In the genomic region with DNA sequence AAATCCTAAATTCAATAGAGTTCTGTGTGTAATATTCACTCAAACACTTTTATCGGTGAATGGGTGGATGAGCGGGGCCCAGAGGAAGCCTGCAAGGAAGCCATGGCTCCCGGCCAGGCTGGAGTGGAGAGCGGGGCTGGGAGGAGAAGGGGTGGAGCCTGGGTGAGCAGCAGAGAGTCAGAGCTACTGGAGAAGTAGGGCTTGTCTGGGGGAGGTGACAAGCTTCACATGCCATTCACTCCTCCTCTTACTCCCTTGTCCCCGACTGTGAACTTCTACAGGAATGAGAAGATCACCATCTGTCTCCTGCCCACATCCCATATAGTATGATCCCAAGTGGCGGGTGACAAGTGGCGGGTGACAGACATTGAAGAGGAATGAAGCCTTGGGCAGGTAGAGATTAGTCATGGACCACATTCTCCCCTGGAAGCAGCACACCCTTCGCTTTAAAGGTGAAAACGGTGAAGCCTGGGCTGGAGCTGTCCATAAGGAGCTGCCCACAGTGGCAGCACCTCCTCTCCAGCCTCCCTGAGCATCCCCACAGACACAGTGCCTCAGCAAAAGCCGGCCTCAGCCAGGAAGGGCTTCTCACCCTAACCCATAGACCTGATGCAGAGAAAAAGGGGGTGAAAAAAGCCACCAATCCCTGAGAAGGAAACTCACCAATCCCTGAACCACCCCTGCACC, we compare ENCODE assay signal across 8 mouse cellular contexts.
DNase-seq lines count a peak whose midpoint lies in the region; ATAC-seq and TF ChIP-seq lines count a peak whose summit lies in the region.

No protein-coding gene starts in this region.

- 0 out of 2 replicates have a peak, but pooled peaks cover 2% of the 10 kb centered on the region for H3K4me1 ChIP-seq in intestine, embryonic 14.5 days (replicated peaks; ENCODE audit: control insufficient read depth, insufficient read depth, low read length)
- no peaks in the 10 kb centered on the region for H3K4me1 ChIP-seq in intestine, postnatal 0 days (replicated peaks; ENCODE audit: control insufficient read depth, insufficient read depth, low read length)
- peaks cover 3% of the 10 kb centered on the region; the same call in 1 of the 2 replicates for H3K4me1 ChIP-seq in heart, embryonic 11.5 days (ENCODE audit: control insufficient read depth, insufficient read depth, low read length)

- no peaks in the 10 kb centered on the region for H3K27me3 ChIP-seq in intestine, embryonic 14.5 days (replicated peaks; ENCODE audit: control insufficient read depth, insufficient read depth, low read length)
- no peaks in the 10 kb centered on the region for H3K27me3 ChIP-seq in intestine, postnatal 0 days (replicated peaks; ENCODE audit: control insufficient read depth, insufficient read depth, low read length)
- H3K27me3 ChIP-seq in heart, embryonic 11.5 days (ENCODE audit: control insufficient read depth, insufficient read depth, low read length) = no peaks in the 10 kb centered on the region

- no peak for DNase-seq in intestine, embryonic 14.5 days (ENCODE audit: low spot score)
- DNase-seq in cerebellum, postnatal 10 days = peak; percentile 90 to 91
- DNase-seq in kidney, postnatal 14 days = peak; percentile 86
- peak; percentile 70 for DNase-seq in lung, postnatal 25 days (ENCODE audit: low spot score)
- DNase-seq in thymus, postnatal 4 days = no peak

- TF ChIP-seq CTCF in intestine, postnatal 0 days (IDR thresholded peaks at IDR 0.05; ENCODE audit: low read depth) = no peak

- H3K4me2 ChIP-seq in intestine, embryonic 14.5 days (ENCODE audit: low read length) = no peak overlapping the region
- H3K4me2 ChIP-seq in intestine, postnatal 0 days (replicated peaks; ENCODE audit: low read depth) = no peak overlapping the region
- H3K4me2 ChIP-seq in heart, embryonic 11.5 days = no peak overlapping the region

- no peak overlapping the region for H3K9ac ChIP-seq in intestine, embryonic 14.5 days (ENCODE audit: low read length)
- no peak overlapping the region for H3K9ac ChIP-seq in intestine, postnatal 0 days (ENCODE audit: low read depth, low read length)
- H3K9ac ChIP-seq in heart, embryonic 11.5 days (ENCODE audit: low read depth, low read length) = no peak overlapping the region

- H3K27ac ChIP-seq in intestine, embryonic 14.5 days (ENCODE audit: low read depth) = no peak overlapping the region
- no peak overlapping the region for H3K27ac ChIP-seq in intestine, postnatal 0 days (ENCODE audit: low read depth, low read length)
- H3K27ac ChIP-seq in heart, embryonic 11.5 days (ENCODE audit: low read depth, low read length) = 0 out of 2 replicates have a peak overlapping the region, but pooled peaks have one; percentile 8

- H3K4me3 ChIP-seq in intestine, embryonic 14.5 days (ENCODE audit: low read depth, low read length) = no peak overlapping the region
- no peak overlapping the region for H3K4me3 ChIP-seq in intestine, postnatal 0 days (ENCODE audit: low read depth, low read length)
- no peak overlapping the region for H3K4me3 ChIP-seq in heart, embryonic 11.5 days (ENCODE audit: low read depth, low read length)

- ATAC-seq in intestine, embryonic 14.5 days (replicated peaks; ENCODE audit: low FRiP score, low TSS enrichment, low read depth) = 0 out of 2 replicates have a peak, but pooled peaks have one; percentile 52
- ATAC-seq in intestine, postnatal 0 days = no peak
- ATAC-seq in heart, embryonic 11.5 days (replicated peaks; ENCODE audit: insufficient number of reproducible peaks, low FRiP score, low TSS enrichment) = peak; percentile 67
- no peak for ATAC-seq in erythroblast, adult 5-6 weeks (replicated peaks; ENCODE audit: low FRiP score, poor library complexity, severe bottlenecking)

- H3K36me3 ChIP-seq in intestine, embryonic 14.5 days (ENCODE audit: control insufficient read depth, insufficient read depth, low read length) = 0 out of 2 replicates have a peak, but pooled peaks cover 2% of the 10 kb centered on the region
- no peaks in the 10 kb centered on the region for H3K36me3 ChIP-seq in intestine, postnatal 0 days (ENCODE audit: control insufficient read depth, insufficient read depth)
- no peaks in the 10 kb centered on the region for H3K36me3 ChIP-seq in heart, embryonic 11.5 days (ENCODE audit: control insufficient read depth, insufficient read depth, low read length)

- no peaks in the 10 kb centered on the region for H3K9me3 ChIP-seq in intestine, embryonic 14.5 days (ENCODE audit: control insufficient read depth, low read length)
- H3K9me3 ChIP-seq in intestine, postnatal 0 days (ENCODE audit: control insufficient read depth) = no peaks in the 10 kb centered on the region
- no peaks in the 10 kb centered on the region for H3K9me3 ChIP-seq in heart, embryonic 11.5 days (replicated peaks; ENCODE audit: control insufficient read depth, low read length)

- WGBS in intestine, embryonic 14.5 days = 54% methylated on average over 10 of the region's 10 CpGs
- WGBS in intestine, postnatal 0 days = 52% methylated on average over 10 of the region's 10 CpGs
- WGBS in heart, embryonic 11.5 days (ENCODE audit: insufficient replicate concordance) = 38% methylated on average over 10 of the region's 10 CpGs

Comparison
In these comparisons a context has a peak if more than half of its experiments do, and no peak if none do; other contexts are left out.
1. ATAC-seq: peak in intestine, embryonic 14.5 days (single experiment) and heart, embryonic 11.5 days (single experiment); none in intestine, postnatal 0 days (single experiment) and erythroblast, adult 5-6 weeks (single experiment).
2. DNase-seq: peak in cerebellum, postnatal 10 days (2 of 2), kidney, postnatal 14 days (single experiment) and lung, postnatal 25 days (single experiment); none in intestine, embryonic 14.5 days (single experiment) and thymus, postnatal 4 days (single experiment).